Mouse (Mus musculus) myocyte (in vitro differentiated cells): ENCODE results near the gene Abt1. TPM values are rescaled to one million over a fixed set of nuclear protein-coding genes. Genes with fewer than 3 reads are reported as not detected.

Source experiments
- H3K27me3 ChIP-seq: one replicate; pipeline ENCODE4 v1.6.1; 2011; ENCODE audit not compliant: control insufficient read depth, insufficient read depth, insufficient read length
- H3K36me3 ChIP-seq: one replicate; pipeline ENCODE4 v1.6.1; 2011; ENCODE audit not compliant: control insufficient read depth, insufficient read depth
- H3K4me2 ChIP-seq: one replicate; pipeline ENCODE4 v1.6.1; 2011; ENCODE audit warnings: low read depth, control low read depth
- H3K4me3 ChIP-seq: one replicate; pipeline ENCODE4 v1.5.1; 2011; ENCODE audit warnings: mild to moderate bottlenecking, control low read depth, moderate library complexity
- H3K79me2 ChIP-seq: one replicate; pipeline ENCODE4 v1.6.1; 2011; ENCODE audit not compliant: control insufficient read depth, insufficient read depth
- H3ac ChIP-seq: one replicate; pipeline ENCODE4 v1.6.1; 2011; ENCODE audit not compliant: control insufficient read depth, insufficient read length
- CEBPB ChIP-seq: IDR thresholded peaks from 2 replicates; pipeline ENCODE4 v1.6.1; 2011; ENCODE audit warnings: mild to moderate bottlenecking, moderate library complexity; ENCODE audit not compliant: poor library complexity, insufficient read depth, severe bottlenecking
- E2F4 ChIP-seq: IDR thresholded peaks from one replicate; pipeline ENCODE4 v1.6.1; 2011; ENCODE audit warnings: mild to moderate bottlenecking, control low read depth, moderate library complexity; ENCODE audit not compliant: insufficient read depth
- MAX ChIP-seq: IDR thresholded peaks from one replicate; pipeline ENCODE4 v1.6.1; 2011; ENCODE audit warnings: low read depth, mild to moderate bottlenecking, control low read depth
- MYOD1 ChIP-seq, 3 experiments: IDR thresholded peaks; one replicate each; pipeline ENCODE4 v1.6.1; 2011; ENCODE audit warnings: control low read depth in 2 of 3, low read depth in 2 of 3, mild to moderate bottlenecking in 2 of 3, moderate library complexity in 1 of 3; ENCODE audit not compliant: insufficient read length in 2 of 3, control insufficient read depth in 1 of 3
- MYOG ChIP-seq, 3 experiments: IDR thresholded peaks; one replicate each; pipeline ENCODE4 v1.6.1; 2011; ENCODE audit warnings: control low read depth in 2 of 3, low read depth in 2 of 3, mild to moderate bottlenecking in 2 of 3; ENCODE audit not compliant: insufficient read length in 2 of 3, control insufficient read depth in 1 of 3, insufficient read depth in 1 of 3
- POLR2A ChIP-seq: IDR thresholded peaks from one replicate; pipeline ENCODE4 v1.6.1; 2011; ENCODE audit warnings: low read depth, mild to moderate bottlenecking, control low read depth, moderate library complexity; ENCODE audit not compliant: insufficient read length
- POLR2AphosphoS2 ChIP-seq: IDR thresholded peaks from one replicate; pipeline ENCODE4 v1.6.1; 2011; ENCODE audit warnings: low read depth, control low read depth; ENCODE audit not compliant: insufficient read length
- REST ChIP-seq: IDR thresholded peaks from one replicate; pipeline ENCODE4 v1.6.1; 2011; ENCODE audit warnings: mild to moderate bottlenecking, control low read depth, moderate library complexity; ENCODE audit not compliant: insufficient read depth, insufficient read length
- SRF ChIP-seq: IDR thresholded peaks from one replicate; pipeline ENCODE4 v1.6.1; 2011; ENCODE audit warnings: low read depth; ENCODE audit not compliant: control insufficient read depth, insufficient read length
- TCF12 ChIP-seq: IDR thresholded peaks from one replicate; pipeline ENCODE4 v1.6.1; 2011; ENCODE audit warnings: mild to moderate bottlenecking, control low read depth; ENCODE audit not compliant: poor library complexity, insufficient read depth, severe bottlenecking
- TCF3 ChIP-seq: IDR thresholded peaks from one replicate; pipeline ENCODE4 v1.6.1; 2011; ENCODE audit warnings: low read depth, control low read depth; ENCODE audit not compliant: insufficient read length
- USF1 ChIP-seq: IDR thresholded peaks from one replicate; pipeline ENCODE4 v1.6.1; 2011; ENCODE audit warnings: low read depth, mild to moderate bottlenecking, control low read depth, moderate library complexity
- polyA plus RNA-seq: library from polyadenylated mRNA; unstranded; fragments of >200 nt; fragmentation: generic; extraction: Trizol; gene quantifications from one replicate; pipeline ENCODE4 v1.2.1, GENCODE M21; 2012; ENCODE audit warnings: missing spikeins

Gene Abt1
- polyA plus RNA-seq, 1 experiment = 7.4 TPM

GRCm38 (mm10) chr13:23412211-23412629 lies 11.4 kb downstream of the Abt1 start:
- no peak overlapping the region for H3K4me3 ChIP-seq
- H3K79me2 ChIP-seq = no peaks in the 10 kb centered on the region
- no peaks in the 10 kb centered on the region for H3K36me3 ChIP-seq
- no peak overlapping the region for H3ac ChIP-seq
- H3K4me2 ChIP-seq = peak overlapping the region; percentile 53
- TF ChIP-seq CEBPB (no peak), POLR2AphosphoS2 (no peak), SRF (no peak), E2F4 (no peak), TCF12 (no peak), MYOD1 (IDR thresholded peaks at IDR 0.05; ENCODE audit: control insufficient read depth in 1 of 3, insufficient read length in 2 of 3, low read depth in 2 of 3) (no peak), MYOG (IDR thresholded peaks at IDR 0.05; ENCODE audit: control insufficient read depth in 1 of 3, insufficient read depth in 1 of 3, insufficient read length in 2 of 3, low read depth in 2 of 3) (no peak), REST (no peak), POLR2A (no peak), TCF3 (no peak), USF1 (no peak), MAX (no peak)
- peaks cover 6% of the 10 kb centered on the region for H3K27me3 ChIP-seq

- TF ChIP-seq MYOD1 (IDR thresholded peaks at IDR 0.05; ENCODE audit: control insufficient read depth in 1 of 3, insufficient read length in 2 of 3, low read depth in 2 of 3) = peak in 1 of 3 experiments; percentile 19
- no peak for TF ChIP-seq TCF3
- no peak for TF ChIP-seq REST
- no peak for TF ChIP-seq MYOG (IDR thresholded peaks at IDR 0.05; ENCODE audit: control insufficient read depth in 1 of 3, insufficient read depth in 1 of 3, insufficient read length in 2 of 3, low read depth in 2 of 3)
- peak overlapping the region; percentile 53 for H3K4me2 ChIP-seq
- peaks cover 6% of the 10 kb centered on the region for H3K27me3 ChIP-seq
- H3ac ChIP-seq = no peak overlapping the region
- H3K36me3 ChIP-seq = no peaks in the 10 kb centered on the region
- no peak overlapping the region for H3K4me3 ChIP-seq
- H3K79me2 ChIP-seq = no peaks in the 10 kb centered on the region
Observed at GRCm38 (mm10) chr13:23411311-23412210, 12.1 kb downstream of the Abt1 start.

- no peak overlapping the region for H3K4me3 ChIP-seq
- no peaks in the 10 kb centered on the region for H3K79me2 ChIP-seq
- no peaks in the 10 kb centered on the region for H3K36me3 ChIP-seq
- H3K4me2 ChIP-seq = no peak overlapping the region
- H3K27me3 ChIP-seq = peaks cover 6% of the 10 kb centered on the region
- no peak overlapping the region for H3ac ChIP-seq
- TF ChIP-seq MYOG (IDR thresholded peaks at IDR 0.05; ENCODE audit: control insufficient read depth in 1 of 3, insufficient read depth in 1 of 3, insufficient read length in 2 of 3, low read depth in 2 of 3) = no peak
- TF ChIP-seq REST = no peak
- TF ChIP-seq POLR2AphosphoS2 = no peak
- no peak for TF ChIP-seq POLR2A
- TF ChIP-seq E2F4 = no peak
- TF ChIP-seq MYOD1 (IDR thresholded peaks at IDR 0.05; ENCODE audit: control insufficient read depth in 1 of 3, insufficient read length in 2 of 3, low read depth in 2 of 3) = no peak
- no peak for TF ChIP-seq CEBPB
- TF ChIP-seq SRF = no peak
- no peak for TF ChIP-seq TCF3
- TF ChIP-seq MAX = no peak
- TF ChIP-seq TCF12 = no peak
- no peak for TF ChIP-seq USF1
Observed at GRCm38 (mm10) chr13:23410632-23411031, 13.0 kb downstream of the Abt1 start.

- no peaks in the 10 kb centered on the region for H3K36me3 ChIP-seq
- no peak overlapping the region for H3ac ChIP-seq
- peak overlapping the region; percentile 15 for H3K4me3 ChIP-seq
- no peak overlapping the region for H3K4me2 ChIP-seq
- no peaks in the 10 kb centered on the region for H3K79me2 ChIP-seq
- no peak for TF ChIP-seq CEBPB
- TF ChIP-seq MYOD1 (IDR thresholded peaks at IDR 0.05; ENCODE audit: control insufficient read depth in 1 of 3, insufficient read length in 2 of 3, low read depth in 2 of 3) = no peak
- TF ChIP-seq TCF3 = no peak
- TF ChIP-seq REST = no peak
- no peak for TF ChIP-seq MAX
- no peak for TF ChIP-seq SRF
- TF ChIP-seq E2F4 = no peak
- TF ChIP-seq POLR2AphosphoS2 = no peak
- TF ChIP-seq USF1 = no peak
- no peak for TF ChIP-seq TCF12
- no peak for TF ChIP-seq MYOG (IDR thresholded peaks at IDR 0.05; ENCODE audit: control insufficient read depth in 1 of 3, insufficient read depth in 1 of 3, insufficient read length in 2 of 3, low read depth in 2 of 3)
- no peaks in the 10 kb centered on the region for H3K27me3 ChIP-seq
Observed at GRCm38 (mm10) chr13:23402626-23403025, 21.0 kb downstream of the Abt1 start.
